ENCODE assay signal across 17 mouse cellular contexts in the genomic region with DNA sequence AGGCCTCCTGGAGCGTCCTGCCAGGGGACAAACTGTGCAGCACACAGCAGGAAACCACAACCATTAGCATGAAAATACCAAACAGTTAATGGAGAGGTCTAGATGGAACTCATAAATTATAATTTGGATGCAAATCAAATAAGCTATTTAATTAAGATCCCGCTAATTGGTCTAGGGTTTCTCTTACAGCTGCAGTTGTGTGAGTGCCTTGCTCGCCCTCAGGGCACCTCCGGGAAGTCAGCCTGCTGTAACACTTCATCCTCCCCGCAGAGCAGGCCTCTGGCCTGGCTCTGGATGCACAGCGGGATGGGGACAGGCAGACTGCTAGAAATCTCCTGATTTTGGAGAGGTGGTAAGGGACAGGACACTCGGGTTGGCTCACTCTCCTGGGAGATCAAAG. TPM values are rescaled to one million over a fixed set of nuclear protein-coding genes. Genes with fewer than 3 reads are reported as not detected.
DNase-seq lines count a peak whose midpoint lies in the region; ATAC-seq and TF ChIP-seq lines count a peak whose summit lies in the region.
"Had no signal": no experiment of that assay in that cellular context is flagged by ENCODE, and none has a peak within 500 bp of the region (broad histone marks: within the 10 kb centered on the region; RNA-seq: fewer than 3 reads in every experiment).

No protein-coding gene starts in this region.

- no peaks in the 10 kb centered on the region for H3K9me3 ChIP-seq in forebrain, embryonic 16.5 days (ENCODE audit: control insufficient read depth, low read length)
- no peaks in the 10 kb centered on the region for H3K9me3 ChIP-seq in forebrain, embryonic 10.5 days
- no peaks in the 10 kb centered on the region for H3K9me3 ChIP-seq in neural tube, embryonic 14.5 days (ENCODE audit: control insufficient read depth, low read length)
- no peaks in the 10 kb centered on the region for H3K9me3 ChIP-seq in neural tube, embryonic 15.5 days (replicated peaks)
- no peaks in the 10 kb centered on the region for H3K9me3 ChIP-seq in limb, embryonic 10.5 days (replicated peaks)
- H3K9me3 ChIP-seq: G1E; hindbrain, embryonic 15.5 days; liver, embryonic 12.5 days; megakaryocyte, embryonic 14.5 days had no signal

- no peak overlapping the region for H3K27ac ChIP-seq in forebrain, embryonic 16.5 days (ENCODE audit: low read length)
- H3K27ac ChIP-seq in forebrain, embryonic 10.5 days = no peak overlapping the region
- no peak overlapping the region for H3K27ac ChIP-seq in neural tube, embryonic 14.5 days (ENCODE audit: low read depth, low read length)
- H3K27ac ChIP-seq in neural tube, embryonic 15.5 days (replicated peaks) = no peak overlapping the region
- H3K27ac ChIP-seq in limb, embryonic 10.5 days = peak overlapping the region; percentile 48; the same call in 1 of the 2 replicates
- H3K27ac ChIP-seq in cerebellum, adult 2 months (ENCODE audit: insufficient read depth, low read length) = no peak overlapping the region
- H3K27ac ChIP-seq: hindbrain, embryonic 15.5 days; liver, embryonic 12.5 days had no signal

- H3K9ac ChIP-seq in forebrain, embryonic 16.5 days (replicated peaks; ENCODE audit: low read depth, low read length) = no peak overlapping the region
- H3K9ac ChIP-seq in neural tube, embryonic 14.5 days (replicated peaks; ENCODE audit: low read depth, low read length) = no peak overlapping the region
- no peak overlapping the region for H3K9ac ChIP-seq in neural tube, embryonic 15.5 days (replicated peaks)
- H3K9ac ChIP-seq: hindbrain, embryonic 15.5 days; liver, embryonic 12.5 days had no signal

- no peak overlapping the region for H3K4me2 ChIP-seq in forebrain, embryonic 16.5 days (ENCODE audit: low read length)
- no peak overlapping the region for H3K4me2 ChIP-seq in neural tube, embryonic 14.5 days (ENCODE audit: low read depth, low read length)
- no peak overlapping the region for H3K4me2 ChIP-seq in neural tube, embryonic 15.5 days
- H3K4me2 ChIP-seq: hindbrain, embryonic 15.5 days; liver, embryonic 12.5 days had no signal

- H3K4me1 ChIP-seq in forebrain, embryonic 16.5 days (replicated peaks; ENCODE audit: control insufficient read depth, insufficient read depth, low read length) = peaks cover 7% of the 10 kb centered on the region
- peaks cover 27% of the 10 kb centered on the region for H3K4me1 ChIP-seq in forebrain, embryonic 10.5 days
- 0 out of 2 replicates have a peak, but pooled peaks cover 7% of the 10 kb centered on the region for H3K4me1 ChIP-seq in neural tube, embryonic 14.5 days (ENCODE audit: control insufficient read depth, insufficient read depth, low read length)
- peaks cover 10% of the 10 kb centered on the region; the same call in 1 of the 2 replicates for H3K4me1 ChIP-seq in neural tube, embryonic 15.5 days
- H3K4me1 ChIP-seq in limb, embryonic 10.5 days = peaks cover 44% of the 10 kb centered on the region
- H3K4me1 ChIP-seq in cerebellum, adult 2 months (ENCODE audit: control insufficient read depth, insufficient read depth, low read length) = no peaks in the 10 kb centered on the region

- no peak for TF ChIP-seq POLR2A in cerebellum, adult 2 months (IDR thresholded peaks at IDR 0.05; ENCODE audit: borderline replicate concordance, insufficient read depth, low read length)

- H3K27me3 ChIP-seq in forebrain, embryonic 16.5 days (replicated peaks; ENCODE audit: control insufficient read depth, insufficient read depth, low read length) = no peaks in the 10 kb centered on the region
- H3K27me3 ChIP-seq in forebrain, embryonic 10.5 days (ENCODE audit: poor library complexity, severe bottlenecking) = no peaks in the 10 kb centered on the region
- no peaks in the 10 kb centered on the region for H3K27me3 ChIP-seq in neural tube, embryonic 14.5 days (ENCODE audit: control insufficient read depth, insufficient read depth, low read length)
- H3K27me3 ChIP-seq in neural tube, embryonic 15.5 days (replicated peaks) = 0 out of 2 replicates have a peak, but pooled peaks cover 2% of the 10 kb centered on the region
- H3K27me3 ChIP-seq in limb, embryonic 10.5 days (ENCODE audit: low read depth, poor library complexity, severe bottlenecking) = no peaks in the 10 kb centered on the region
- no peaks in the 10 kb centered on the region for H3K27me3 ChIP-seq in cerebellum, adult 2 months (ENCODE audit: control insufficient read depth, insufficient read depth, low read length)
- H3K27me3 ChIP-seq: hindbrain, embryonic 15.5 days had no signal

- ATAC-seq in forebrain, embryonic 16.5 days = peak; percentile 57; the same call in 1 of the 2 replicates
- peak; percentile 54; the same call in 1 of the 2 replicates for ATAC-seq in neural tube, embryonic 14.5 days (ENCODE audit: low read depth)
- no peak for ATAC-seq in neural tube, embryonic 15.5 days (ENCODE audit: low FRiP score)
- ATAC-seq: activated CD4-positive, CD25-positive, alpha-beta regulatory T cell, adult 4 months; liver, embryonic 12.5 days had no signal

- DNase-seq in forebrain, embryonic 10.5 days (ENCODE audit: extremely low spot score, low spot score) = no peak
- no peak for DNase-seq in limb, embryonic 10.5 days (ENCODE audit: low spot score)
- DNase-seq in thymus, postnatal 4 days = no peak
- DNase-seq in cerebellum, adult 2 months = no peak
- no peak for DNase-seq in heart, postnatal 10 days
- DNase-seq: cerebellum, adult 11 months; cerebellum, postnatal 36 days; gastrocnemius, postnatal 10 days; layer of hippocampus, adult 9-11 months had no signal

- intact Hi-C loops in heart, postnatal 10 days (cut with DNase I) = no loop called here

- WGBS in forebrain, embryonic 16.5 days = 25% methylated on average over 7 of the region's 7 CpGs
- WGBS in forebrain, embryonic 10.5 days = 58% methylated on average over 7 of the region's 7 CpGs
- WGBS in neural tube, embryonic 14.5 days = 40% methylated on average over 7 of the region's 7 CpGs
- 28% methylated on average over 7 of the region's 7 CpGs for WGBS in neural tube, embryonic 15.5 days
- WGBS in limb, embryonic 10.5 days = 56% methylated on average over 7 of the region's 7 CpGs
- 60% methylated on average over 7 of the region's 7 CpGs for WGBS in cerebellum, adult 2 months

- H3K36me3 ChIP-seq in forebrain, embryonic 16.5 days (ENCODE audit: control insufficient read depth, insufficient read depth) = no peaks in the 10 kb centered on the region
- no peaks in the 10 kb centered on the region for H3K36me3 ChIP-seq in forebrain, embryonic 10.5 days (replicated peaks)
- no peaks in the 10 kb centered on the region for H3K36me3 ChIP-seq in neural tube, embryonic 14.5 days (ENCODE audit: control insufficient read depth, insufficient read depth, low read length)
- no peaks in the 10 kb centered on the region for H3K36me3 ChIP-seq in neural tube, embryonic 15.5 days
- no peaks in the 10 kb centered on the region for H3K36me3 ChIP-seq in limb, embryonic 10.5 days
- H3K36me3 ChIP-seq: G1E; hindbrain, embryonic 15.5 days; liver, embryonic 12.5 days had no signal

- H3K4me3 ChIP-seq in forebrain, embryonic 16.5 days (replicated peaks; ENCODE audit: low read length) = no peak overlapping the region
- no peak overlapping the region for H3K4me3 ChIP-seq in forebrain, embryonic 10.5 days
- no peak overlapping the region for H3K4me3 ChIP-seq in neural tube, embryonic 14.5 days (ENCODE audit: low read depth, low read length)
- H3K4me3 ChIP-seq in neural tube, embryonic 15.5 days (replicated peaks) = no peak overlapping the region
- H3K4me3 ChIP-seq in limb, embryonic 10.5 days = no peak overlapping the region
- H3K4me3 ChIP-seq in cerebellum, adult 2 months (replicated peaks; ENCODE audit: insufficient read depth, low read depth, low read length) = no peak overlapping the region
- H3K4me3 ChIP-seq: hindbrain, embryonic 15.5 days; liver, embryonic 12.5 days had no signal

- TF ChIP-seq CTCF in cerebellum, adult 2 months (IDR thresholded peaks at IDR 0.05; ENCODE audit: borderline replicate concordance, insufficient read depth, low read depth, low read length) = no peak

RNA-seq across cellular contexts. Expression of a gene that starts 9.5 kb away (rescaled TPM):
- polyA plus RNA-seq in forebrain, embryonic 16.5 days (2015; fragmentation: Nextera tagmentation; extraction: Ambion mirVana) = 184 and 204 TPM in 2 replicates
- 313 and 321 TPM in 2 replicates for polyA plus RNA-seq in forebrain, embryonic 10.5 days (2016; fragmentation: Nextera tagmentation; extraction: Ambion mirVana)
- 170 and 179 TPM in 2 replicates for polyA plus RNA-seq in neural tube, embryonic 14.5 days (2014; fragmentation: Nextera tagmentation; extraction: Ambion mirVana)
- 189 and 207 TPM in 2 replicates for polyA plus RNA-seq in neural tube, embryonic 15.5 days (2015; fragmentation: Nextera tagmentation; extraction: Ambion mirVana)
- polyA plus RNA-seq in limb, embryonic 10.5 days (2016; fragmentation: Nextera tagmentation; extraction: Ambion mirVana) = 285 and 308 TPM in 2 replicates
- 52.9 and 57.4 TPM in 2 replicates for polyA plus RNA-seq in cerebellum, adult 2 months (2012; rRNA removed)
- total RNA-seq in heart, postnatal 10 days (2021) = 10 to 100 TPM; 37.9 to 41.8 TPM

RNA-seq across cellular contexts. Expression of a gene that starts 18.4 kb away (rescaled TPM):
- 12.0 and 13.9 TPM in 2 replicates for polyA plus RNA-seq in forebrain, embryonic 16.5 days (2015; fragmentation: Nextera tagmentation; extraction: Ambion mirVana)
- polyA plus RNA-seq in forebrain, embryonic 10.5 days (2016; fragmentation: Nextera tagmentation; extraction: Ambion mirVana) = 73.2 and 79.8 TPM in 2 replicates
- 4.7 TPM in 2 replicates for polyA plus RNA-seq in neural tube, embryonic 14.5 days (2014; fragmentation: Nextera tagmentation; extraction: Ambion mirVana)
- polyA plus RNA-seq in neural tube, embryonic 15.5 days (2015; fragmentation: Nextera tagmentation; extraction: Ambion mirVana) = 6.8 and 15.4 TPM in 2 replicates
- 68.9 and 75.6 TPM in 2 replicates for polyA plus RNA-seq in limb, embryonic 10.5 days (2016; fragmentation: Nextera tagmentation; extraction: Ambion mirVana)
- polyA plus RNA-seq in cerebellum, adult 2 months (2012; rRNA removed) = 7.6 and 8.8 TPM in 2 replicates
- 10 to 100 TPM in 1 of 2 experiments, 1 to 10 TPM in 1; 9.7 to 14.0 TPM for total RNA-seq in heart, postnatal 10 days (2021)

RNA-seq across cellular contexts. Expression of a gene that starts 25.1 kb away (rescaled TPM):
- polyA plus RNA-seq in forebrain, embryonic 16.5 days (2015; fragmentation: Nextera tagmentation; extraction: Ambion mirVana) = 3.8 and 4.6 TPM in 2 replicates
- 4.6 and 5.5 TPM in 2 replicates for polyA plus RNA-seq in forebrain, embryonic 10.5 days (2016; fragmentation: Nextera tagmentation; extraction: Ambion mirVana)
- polyA plus RNA-seq in neural tube, embryonic 14.5 days (2014; fragmentation: Nextera tagmentation; extraction: Ambion mirVana) = 6.9 and 7.1 TPM in 2 replicates
- polyA plus RNA-seq in neural tube, embryonic 15.5 days (2015; fragmentation: Nextera tagmentation; extraction: Ambion mirVana) = 6.7 and 9.5 TPM in 2 replicates
- polyA plus RNA-seq in limb, embryonic 10.5 days (2016; fragmentation: Nextera tagmentation; extraction: Ambion mirVana) = 4.0 and 5.7 TPM in 2 replicates
- polyA plus RNA-seq in cerebellum, adult 2 months (2012; rRNA removed) = 8.5 and 8.7 TPM in 2 replicates
- total RNA-seq in heart, postnatal 10 days (2021) = 1 to 10 TPM; 6.6 to 7.1 TPM

RNA-seq across cellular contexts. Expression of a gene that starts 25.3 kb away (rescaled TPM):
- polyA plus RNA-seq in forebrain, embryonic 16.5 days (2015; fragmentation: Nextera tagmentation; extraction: Ambion mirVana) = 72.0 and 92.6 TPM in 2 replicates
- polyA plus RNA-seq in forebrain, embryonic 10.5 days (2016; fragmentation: Nextera tagmentation; extraction: Ambion mirVana) = 41.0 and 44.1 TPM in 2 replicates
- 119 and 150 TPM in 2 replicates for polyA plus RNA-seq in neural tube, embryonic 14.5 days (2014; fragmentation: Nextera tagmentation; extraction: Ambion mirVana)
- polyA plus RNA-seq in neural tube, embryonic 15.5 days (2015; fragmentation: Nextera tagmentation; extraction: Ambion mirVana) = 103 and 113 TPM in 2 replicates
- polyA plus RNA-seq in limb, embryonic 10.5 days (2016; fragmentation: Nextera tagmentation; extraction: Ambion mirVana) = 49.4 and 51.5 TPM in 2 replicates
- polyA plus RNA-seq in cerebellum, adult 2 months (2012; rRNA removed) = 199 and 206 TPM in 2 replicates
- total RNA-seq in heart, postnatal 10 days (2021) = 10 to 100 TPM; 54.7 to 57.4 TPM

RNA-seq across cellular contexts. Expression of a gene that starts 35.0 kb away (rescaled TPM):
- 1.9 and 3.4 TPM in 2 replicates for polyA plus RNA-seq in forebrain, embryonic 16.5 days (2015; fragmentation: Nextera tagmentation; extraction: Ambion mirVana)
- polyA plus RNA-seq in forebrain, embryonic 10.5 days (2016; fragmentation: Nextera tagmentation; extraction: Ambion mirVana) = 6.1 and 8.8 TPM in 2 replicates
- 1.2 and 3.0 TPM in 2 replicates for polyA plus RNA-seq in neural tube, embryonic 14.5 days (2014; fragmentation: Nextera tagmentation; extraction: Ambion mirVana)
- 2.1 and 5.1 TPM in 2 replicates for polyA plus RNA-seq in neural tube, embryonic 15.5 days (2015; fragmentation: Nextera tagmentation; extraction: Ambion mirVana)
- 10.7 and 11.8 TPM in 2 replicates for polyA plus RNA-seq in limb, embryonic 10.5 days (2016; fragmentation: Nextera tagmentation; extraction: Ambion mirVana)
- 4.2 and 4.5 TPM in 2 replicates for polyA plus RNA-seq in cerebellum, adult 2 months (2012; rRNA removed)
- 10 to 100 TPM; 40.3 to 43.3 TPM for total RNA-seq in heart, postnatal 10 days (2021)
